Mouse (Mus musculus) G1E (cell line): Measurements from ENCODE around the gene Spata4.

Experiments used
- CTCF ChIP-seq: IDR thresholded peaks from 2 replicates; pipeline ENCODE4 v1.5.1; 2012; ENCODE audit warnings: low read depth, low read length, inconsistent platforms, mixed read lengths
- GATA1 ChIP-seq: IDR thresholded peaks from 2 replicates; pipeline ENCODE4 v1.6.1; 2012; ENCODE audit warnings: borderline replicate concordance, low read length, inconsistent platforms, mixed read lengths
- TAL1 ChIP-seq: conservative IDR thresholded peaks from 2 replicates; pipeline ENCODE4 v1.6.1; 2012; ENCODE audit warnings: low read depth, low read length, inconsistent platforms, mixed read lengths

GRCm38 (mm10) chr8:54603440-54603839 is 2.9 kb downstream of the Spata4 start:
- TF ChIP-seq CTCF, result no peak
- no peak for TF ChIP-seq TAL1
- TF ChIP-seq GATA1, result no peak
